Mouse (Mus musculus): ENCODE data around the gene Krt32. TPM values are rescaled to one million over a fixed set of nuclear protein-coding genes. Genes with fewer than 3 reads are reported as not detected.

Gene Krt32
- polyA plus RNA-seq, 1 experiment from 2014 or later: not detected

DNA sequence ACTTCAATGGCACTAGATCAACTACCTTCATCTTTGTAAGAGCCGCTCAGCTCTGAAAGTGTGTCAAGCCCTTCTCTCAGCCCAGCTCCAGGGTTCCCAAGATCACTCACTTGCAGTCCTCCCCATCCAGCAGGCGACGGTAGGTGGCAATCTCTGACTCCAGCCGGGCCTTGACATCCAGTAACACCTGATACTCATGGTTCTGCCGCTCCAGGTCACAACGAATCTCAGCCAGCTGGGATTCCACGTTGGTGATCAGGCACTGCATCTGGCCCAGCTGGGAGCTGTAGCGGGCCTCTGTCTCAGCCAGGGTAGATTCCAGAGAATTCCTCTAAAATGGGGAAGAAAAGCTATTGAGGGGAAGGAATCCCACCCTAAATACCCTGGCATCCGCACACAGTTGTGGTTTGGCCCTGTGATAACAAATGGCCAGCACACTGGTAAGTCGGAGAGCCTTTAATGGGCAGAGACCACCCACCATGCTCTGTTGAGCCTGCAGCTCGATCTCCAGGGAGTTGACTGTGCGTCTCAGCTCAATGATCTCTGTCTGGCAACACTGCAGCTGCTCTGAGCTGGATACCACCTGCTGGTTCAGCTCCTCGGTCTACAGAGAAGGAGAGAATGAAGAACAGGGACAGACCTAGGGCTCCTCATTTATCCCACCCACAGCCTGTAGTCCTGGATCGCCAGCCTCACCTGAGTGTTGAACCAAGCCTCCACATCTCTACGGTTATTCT lies 14.8 kb upstream of the Krt32 start:
- 33% methylated on average over 15 of the region's 15 CpGs for WGBS
- H3K27ac ChIP-seq (ENCODE audit: low read length): no peak overlapping the region; the same call in 1 of the 2 replicates
- peak; percentile 89 for ATAC-seq (ENCODE audit: low FRiP score, low TSS enrichment)

DNA sequence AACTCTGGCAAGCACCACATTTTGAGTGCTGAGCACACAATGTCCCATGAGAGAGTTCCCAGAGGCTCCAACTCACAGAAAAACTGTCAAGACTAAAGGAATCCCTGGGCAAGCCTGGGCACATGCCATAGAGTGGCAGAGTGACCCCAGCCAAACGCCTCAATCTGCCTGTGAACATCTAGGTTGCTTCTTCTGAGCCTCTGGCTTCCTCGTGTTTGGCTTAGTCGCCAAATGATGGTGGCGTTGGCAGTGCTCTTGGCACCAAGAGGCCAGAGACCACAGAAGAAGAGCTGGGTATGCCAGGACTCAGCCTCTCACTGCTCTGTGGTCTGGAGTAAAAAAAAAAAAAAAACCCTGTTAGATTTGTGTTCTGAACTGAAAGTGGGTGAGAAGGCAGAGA lies 12.4 kb upstream of the Krt32 start:
- no peaks in the 10 kb centered on the region for H3K27me3 ChIP-seq (ENCODE audit: insufficient read depth, low read length)
- H3K4me1 ChIP-seq (ENCODE audit: insufficient read depth, low read length): peaks cover 13% of the 10 kb centered on the region
- H3K4me2 ChIP-seq (replicated peaks; ENCODE audit: low read depth, low read length): no peak overlapping the region
- no peak overlapping the region for H3K27ac ChIP-seq (ENCODE audit: low read length)
- 85% methylated on average over 4 of the region's 4 CpGs for WGBS
- no peak for ATAC-seq (ENCODE audit: low FRiP score, low TSS enrichment)
- H3K36me3 ChIP-seq (ENCODE audit: insufficient read depth, low read length): no peaks in the 10 kb centered on the region
- H3K9ac ChIP-seq (replicated peaks; ENCODE audit: low read length): no peak overlapping the region
- no peaks in the 10 kb centered on the region for H3K9me3 ChIP-seq (ENCODE audit: low read length)
- no peak overlapping the region for H3K4me3 ChIP-seq (ENCODE audit: low read length)

More for the DNA sequence above, 14.8 kb upstream of the Krt32 start:
- Histone ChIP-seq H3K27me3 (ENCODE audit: insufficient read depth, low read length) (no peaks in the 10 kb centered on the region), H3K4me2 (replicated peaks; ENCODE audit: low read depth, low read length) (no peak overlapping the region), H3K36me3 (ENCODE audit: insufficient read depth, low read length) (no peaks in the 10 kb centered on the region), H3K9ac (replicated peaks; ENCODE audit: low read length) (no peak overlapping the region), H3K9me3 (ENCODE audit: low read length) (no peaks in the 10 kb centered on the region), H3K4me1 (ENCODE audit: insufficient read depth, low read length) (peaks cover 9% of the 10 kb centered on the region), H3K4me3 (ENCODE audit: low read length) (no peak overlapping the region)

DNA sequence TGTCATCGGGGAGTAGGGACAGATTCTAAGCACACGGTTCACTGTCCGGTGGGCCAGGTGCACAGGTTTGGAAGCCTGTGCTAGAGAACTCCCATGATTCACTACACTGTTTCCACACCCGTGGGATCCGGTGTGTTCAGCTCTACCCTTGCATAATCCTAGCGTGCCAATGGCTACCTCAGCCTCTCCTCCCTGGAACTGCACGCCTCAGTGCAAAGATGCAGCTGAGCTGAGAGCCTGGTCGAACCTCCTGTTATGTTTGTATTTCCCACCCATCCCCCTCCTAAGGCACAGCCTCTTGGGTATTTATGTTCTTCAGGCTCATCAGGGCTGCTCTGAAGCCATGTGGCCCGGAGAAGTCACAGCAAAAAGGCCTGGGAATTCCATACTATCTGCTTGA lies 9.8 kb upstream of the Krt32 start:
- Histone ChIP-seq H3K9me3 (ENCODE audit: low read length) (no peaks in the 10 kb centered on the region), H3K4me3 (ENCODE audit: low read length) (no peak overlapping the region), H3K27me3 (ENCODE audit: insufficient read depth, low read length) (no peaks in the 10 kb centered on the region), H3K9ac (replicated peaks; ENCODE audit: low read length) (no peak overlapping the region), H3K27ac (ENCODE audit: low read length) (0 out of 2 replicates have a peak overlapping the region, but pooled peaks have one; percentile 44), H3K36me3 (ENCODE audit: insufficient read depth, low read length) (no peaks in the 10 kb centered on the region), H3K4me1 (ENCODE audit: insufficient read depth, low read length) (peaks cover 13% of the 10 kb centered on the region), H3K4me2 (replicated peaks; ENCODE audit: low read depth, low read length) (no peak overlapping the region)
- WGBS: 33% methylated on average over 9 of the region's 9 CpGs
- peak; percentile 86 for ATAC-seq (ENCODE audit: low FRiP score, low TSS enrichment)

DNA sequence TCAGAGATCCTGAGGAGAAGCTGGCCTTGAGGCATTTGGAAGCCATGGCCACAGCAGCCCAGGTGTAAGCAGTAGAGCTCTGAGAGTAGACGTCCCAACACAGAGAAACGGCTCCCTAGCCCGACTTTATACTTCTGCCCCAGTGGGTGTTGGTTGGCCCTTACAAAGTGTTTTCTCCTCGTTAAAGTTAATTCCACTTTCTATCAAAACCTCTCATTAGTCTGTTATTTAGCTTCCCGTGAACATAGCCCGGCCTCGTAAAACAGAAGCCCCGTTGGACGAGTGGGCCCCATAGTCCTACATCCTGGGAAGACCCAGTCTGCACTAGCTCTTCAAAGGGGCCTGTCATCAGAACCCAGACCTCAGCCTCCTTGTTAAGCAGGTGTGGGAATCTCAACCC lies 8.1 kb upstream of the Krt32 start, which contains the start of gene Krt35:
Gene Krt35 (minus strand): TSS at position 101 of the 400 bp plus-strand sequence.
- H3K36me3 ChIP-seq (ENCODE audit: insufficient read depth, low read length): no peaks in the 10 kb centered on the region
- no peaks in the 10 kb centered on the region for H3K9me3 ChIP-seq (ENCODE audit: low read length)
- no peak within 1 kb of the TSS for H3K9ac ChIP-seq (replicated peaks; ENCODE audit: low read length)
- no peak within 1 kb of the TSS for H3K4me2 ChIP-seq (replicated peaks; ENCODE audit: low read depth, low read length)
- ATAC-seq (ENCODE audit: low FRiP score, low TSS enrichment): no peak
- H3K27me3 ChIP-seq (ENCODE audit: insufficient read depth, low read length): no peaks in the 10 kb centered on the region
- H3K4me3 ChIP-seq (ENCODE audit: low read length): no peak within 1 kb of the TSS
- no peak within 1 kb of the TSS for H3K27ac ChIP-seq (ENCODE audit: low read length)
- H3K4me1 ChIP-seq (ENCODE audit: insufficient read depth, low read length): peaks cover 17% of the 10 kb centered on the region
- 66% methylated on average over 9 of the region's 9 CpGs for WGBS

DNA sequence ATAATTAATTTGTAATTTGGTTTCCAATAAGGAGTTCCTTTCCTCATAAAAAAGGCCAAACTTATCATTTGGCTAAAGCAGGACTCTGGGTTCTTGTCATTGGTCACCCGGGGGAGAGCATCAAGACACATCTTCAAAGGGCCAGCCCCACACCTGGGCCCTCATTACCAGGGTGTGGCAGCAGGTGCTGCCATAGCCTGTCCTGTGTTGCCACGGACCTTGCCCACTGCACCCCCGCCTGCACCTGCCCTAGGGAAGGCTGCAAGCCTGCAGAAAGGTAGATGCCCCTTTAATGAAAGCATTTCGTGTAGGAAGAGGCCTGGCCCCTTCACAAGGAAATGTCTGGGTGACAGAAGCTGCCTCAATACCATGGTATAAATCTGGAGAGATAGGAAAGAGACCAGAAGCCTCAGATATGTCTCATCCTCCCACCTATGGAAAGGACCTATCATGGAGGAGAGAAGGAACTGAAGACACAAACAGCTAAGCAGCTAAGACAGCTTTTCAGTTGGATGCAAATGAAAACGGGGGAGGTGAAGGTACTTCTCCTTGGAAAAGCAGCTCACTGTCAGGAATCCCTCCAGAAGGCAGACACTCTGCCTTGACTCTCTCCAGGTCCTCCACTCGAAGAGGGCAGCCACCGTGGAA lies 476 bp upstream of the Krt32 start:
- ATAC-seq (ENCODE audit: low FRiP score, low TSS enrichment): no peak
- H3K4me2 ChIP-seq (replicated peaks; ENCODE audit: low read depth, low read length): no peak overlapping the region
- 62% methylated on average over 7 of the region's 7 CpGs for WGBS

DNA sequence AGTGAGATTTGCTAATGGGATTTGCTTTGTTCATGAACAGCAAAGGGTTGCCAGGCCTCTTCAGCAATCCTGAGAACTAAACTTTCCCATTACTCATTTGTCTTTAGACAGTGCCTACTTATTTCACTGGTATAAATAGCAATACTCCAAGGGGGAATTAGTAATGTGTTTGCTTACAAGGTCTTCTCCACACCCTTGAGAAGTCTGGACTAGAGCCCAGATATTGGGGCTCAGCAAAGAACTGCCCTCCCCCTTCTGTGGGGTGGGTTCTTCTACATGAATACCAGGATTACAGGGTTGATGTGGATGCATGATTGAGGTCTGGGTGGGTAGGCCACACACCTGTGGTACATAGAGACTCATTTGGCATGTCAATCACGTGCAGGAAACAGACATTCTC lies 14.2 kb downstream of the Krt32 start:
- H3K27ac ChIP-seq (ENCODE audit: low read length): no peak overlapping the region
- H3K9ac ChIP-seq (replicated peaks; ENCODE audit: low read length): no peak overlapping the region
- ATAC-seq (ENCODE audit: low FRiP score, low TSS enrichment): no peak
- H3K36me3 ChIP-seq (ENCODE audit: insufficient read depth, low read length): no peaks in the 10 kb centered on the region
- WGBS: 50% methylated on average over 1 of the region's 1 CpGs
- H3K4me1 ChIP-seq (ENCODE audit: insufficient read depth, low read length): no peaks in the 10 kb centered on the region
- no peaks in the 10 kb centered on the region for H3K9me3 ChIP-seq (ENCODE audit: low read length)
- H3K27me3 ChIP-seq (ENCODE audit: insufficient read depth, low read length): no peaks in the 10 kb centered on the region
- no peak overlapping the region for H3K4me3 ChIP-seq (ENCODE audit: low read length)
- H3K4me2 ChIP-seq (replicated peaks; ENCODE audit: low read depth, low read length): no peak overlapping the region

More for the DNA sequence above, 476 bp upstream of the Krt32 start:
- Histone ChIP-seq H3K9ac (replicated peaks; ENCODE audit: low read length) (no peak overlapping the region), H3K9me3 (ENCODE audit: low read length) (no peaks in the 10 kb centered on the region; the same call in 1 of the 2 replicates), H3K27me3 (ENCODE audit: insufficient read depth, low read length) (no peaks in the 10 kb centered on the region), H3K36me3 (ENCODE audit: insufficient read depth, low read length) (no peaks in the 10 kb centered on the region), H3K4me1 (ENCODE audit: insufficient read depth, low read length) (0 out of 2 replicates have a peak, but pooled peaks cover 3% of the 10 kb centered on the region), H3K27ac (ENCODE audit: low read length) (no peak overlapping the region), H3K4me3 (ENCODE audit: low read length) (no peak overlapping the region)

DNA sequence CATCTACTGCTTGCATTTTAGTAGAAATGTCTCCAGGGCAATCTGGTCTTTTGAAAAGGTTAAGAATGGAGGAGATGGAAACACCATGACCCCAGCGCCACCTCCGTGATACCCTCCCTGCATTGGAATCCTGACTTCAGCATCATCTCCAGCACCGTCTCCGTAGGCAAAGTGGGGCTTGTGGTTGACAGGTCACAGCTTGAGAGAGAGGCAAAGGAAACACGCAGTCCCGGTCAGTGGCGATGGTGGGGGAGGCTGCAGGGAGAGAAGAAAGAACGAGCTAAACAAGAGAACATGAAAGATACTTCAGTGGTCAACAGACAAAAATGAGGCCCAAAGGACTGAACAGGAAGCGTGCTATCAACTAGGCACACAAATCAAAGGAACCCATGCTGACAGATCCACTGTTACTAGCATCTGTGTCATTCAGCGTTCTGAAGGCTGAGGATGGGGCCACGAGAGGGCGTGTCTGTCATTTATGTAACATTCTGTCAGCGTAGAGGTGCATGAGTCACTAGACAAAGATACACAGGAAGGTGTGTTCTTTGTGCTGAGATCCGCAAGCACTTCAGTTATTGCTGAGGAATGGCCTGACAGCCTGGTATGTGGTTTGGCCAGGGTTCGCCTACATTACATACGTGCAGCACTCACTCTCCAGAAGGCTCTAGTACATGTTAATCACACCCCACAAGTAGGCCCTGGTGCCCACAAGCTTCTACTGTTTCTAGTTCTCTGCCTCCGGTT lies 20.6 kb downstream of the Krt32 start:
- no peak overlapping the region for H3K4me3 ChIP-seq (ENCODE audit: low read length)
- no peak overlapping the region for H3K4me2 ChIP-seq (replicated peaks; ENCODE audit: low read depth, low read length)
- H3K9me3 ChIP-seq (ENCODE audit: low read length): no peaks in the 10 kb centered on the region
- no peaks in the 10 kb centered on the region for H3K27me3 ChIP-seq (ENCODE audit: insufficient read depth, low read length)
- no peak for ATAC-seq (ENCODE audit: low FRiP score, low TSS enrichment)
- H3K9ac ChIP-seq (replicated peaks; ENCODE audit: low read length): no peak overlapping the region
- no peaks in the 10 kb centered on the region for H3K36me3 ChIP-seq (ENCODE audit: insufficient read depth, low read length)
- H3K4me1 ChIP-seq (ENCODE audit: insufficient read depth, low read length): no peaks in the 10 kb centered on the region
- no peak overlapping the region for H3K27ac ChIP-seq (ENCODE audit: low read length)
- 73% methylated on average over 17 of the region's 17 CpGs for WGBS

DNA sequence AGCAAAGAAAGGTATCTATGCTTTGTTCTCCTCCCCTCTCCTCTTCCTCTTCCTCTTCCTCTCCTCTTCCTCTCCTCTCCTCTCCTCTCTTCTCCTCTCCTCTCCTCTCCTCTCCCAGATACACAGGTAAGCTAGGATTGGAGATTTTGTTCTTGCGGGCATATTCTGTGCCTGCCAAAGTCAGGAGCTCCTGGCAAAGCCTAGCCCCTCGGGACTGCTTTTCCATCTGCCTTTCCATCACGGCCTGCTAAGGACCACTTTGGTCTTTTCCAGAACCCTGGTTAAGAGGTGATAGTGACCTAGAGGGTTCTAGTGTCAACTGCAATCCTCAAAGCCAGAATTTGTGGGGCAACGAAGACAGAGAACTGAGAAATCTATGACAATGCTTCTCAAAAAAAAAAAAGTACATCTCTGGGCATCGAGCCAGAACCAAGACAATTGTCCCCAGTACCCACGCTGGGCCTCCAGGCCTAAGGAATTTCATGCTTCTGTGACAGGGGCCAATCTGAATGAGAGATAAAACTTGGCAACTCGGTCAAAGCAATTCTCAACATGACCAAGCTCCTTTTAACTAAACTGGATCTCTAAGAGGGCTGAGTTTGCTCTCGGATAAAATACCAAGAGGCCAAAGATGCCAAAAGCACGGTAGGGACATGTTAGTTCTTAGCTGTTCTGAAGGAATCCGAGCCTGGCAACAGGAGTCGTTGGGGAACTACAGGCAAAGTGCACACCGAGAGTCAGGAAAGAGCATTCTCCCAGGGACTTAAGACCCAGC lies 21.6 kb downstream of the Krt32 start:
- H3K9me3 ChIP-seq (ENCODE audit: low read length): no peaks in the 10 kb centered on the region
- H3K4me3 ChIP-seq (ENCODE audit: low read length): no peak overlapping the region
- no peaks in the 10 kb centered on the region for H3K4me1 ChIP-seq (ENCODE audit: insufficient read depth, low read length)
- no peak overlapping the region for H3K27ac ChIP-seq (ENCODE audit: low read length)
- H3K9ac ChIP-seq (replicated peaks; ENCODE audit: low read length): no peak overlapping the region
- no peak overlapping the region for H3K4me2 ChIP-seq (replicated peaks; ENCODE audit: low read depth, low read length)
- no peak for ATAC-seq (ENCODE audit: low FRiP score, low TSS enrichment)
- H3K36me3 ChIP-seq (ENCODE audit: insufficient read depth, low read length): no peaks in the 10 kb centered on the region
- H3K27me3 ChIP-seq (ENCODE audit: insufficient read depth, low read length): no peaks in the 10 kb centered on the region
- 74% methylated on average over 12 of the region's 12 CpGs for WGBS

DNA sequence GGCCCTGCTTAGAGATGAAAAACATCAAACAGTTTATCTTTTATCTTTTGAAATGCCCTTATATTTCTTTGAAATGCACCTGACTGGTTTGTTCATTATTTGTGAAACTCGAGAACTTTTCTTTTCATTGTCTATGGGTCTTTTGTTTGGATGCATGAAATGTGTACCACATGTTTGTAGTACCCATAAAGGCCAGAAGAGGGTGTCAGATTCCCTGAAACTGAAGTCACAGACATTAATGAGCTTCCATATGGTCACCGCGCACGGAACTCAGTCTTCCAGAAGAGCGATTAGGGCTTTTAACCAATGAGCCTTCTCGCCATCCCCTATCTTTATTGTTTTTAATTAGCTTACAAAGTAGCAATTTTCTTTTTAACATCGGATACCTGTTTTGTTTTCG lies 29.2 kb downstream of the Krt32 start:
- H3K36me3 ChIP-seq (ENCODE audit: insufficient read depth, low read length): no peaks in the 10 kb centered on the region
- no peak for ATAC-seq (ENCODE audit: low FRiP score, low TSS enrichment)
- H3K4me1 ChIP-seq (ENCODE audit: insufficient read depth, low read length): no peaks in the 10 kb centered on the region
- no peaks in the 10 kb centered on the region for H3K9me3 ChIP-seq (ENCODE audit: low read length)
- no peaks in the 10 kb centered on the region for H3K27me3 ChIP-seq (ENCODE audit: insufficient read depth, low read length)
- no peak overlapping the region for H3K4me2 ChIP-seq (replicated peaks; ENCODE audit: low read depth, low read length)
- H3K9ac ChIP-seq (replicated peaks; ENCODE audit: low read length): no peak overlapping the region
- 54% methylated on average over 8 of the region's 8 CpGs for whole genome bisulfite sequencing
- H3K4me3 ChIP-seq (ENCODE audit: low read length): no peak overlapping the region
- H3K27ac ChIP-seq (ENCODE audit: low read length): no peak overlapping the region
